Mouse (Mus musculus) lung, adult 2 months (tissue): ENCODE data around the gene Tifa.

Experiments
- CTCF ChIP-seq: fragments of 200-500 bp; IDR thresholded peaks from 2 replicates; pipeline ENCODE4 v1.5.1; 2011; ENCODE audit warnings: mild to moderate bottlenecking, low read length, control low read depth; ENCODE audit not compliant: insufficient read depth
- POLR2A ChIP-seq: fragments of 200-500 bp; IDR thresholded peaks from 2 replicates; pipeline ENCODE4 v1.6.1; 2011; ENCODE audit warnings: low read depth, mild to moderate bottlenecking, control low read depth, low read length, borderline replicate concordance; ENCODE audit errors: extremely low read depth

- TF ChIP-seq POLR2A, result no peak
- TF ChIP-seq CTCF, result no peak
These were observed 90.4 kb downstream of the Tifa start for GRCm38 (mm10) chr3:127879968-127880367.
